Comparison of ENCODE assay signal across 8 mouse cellular contexts in the genomic region with DNA sequence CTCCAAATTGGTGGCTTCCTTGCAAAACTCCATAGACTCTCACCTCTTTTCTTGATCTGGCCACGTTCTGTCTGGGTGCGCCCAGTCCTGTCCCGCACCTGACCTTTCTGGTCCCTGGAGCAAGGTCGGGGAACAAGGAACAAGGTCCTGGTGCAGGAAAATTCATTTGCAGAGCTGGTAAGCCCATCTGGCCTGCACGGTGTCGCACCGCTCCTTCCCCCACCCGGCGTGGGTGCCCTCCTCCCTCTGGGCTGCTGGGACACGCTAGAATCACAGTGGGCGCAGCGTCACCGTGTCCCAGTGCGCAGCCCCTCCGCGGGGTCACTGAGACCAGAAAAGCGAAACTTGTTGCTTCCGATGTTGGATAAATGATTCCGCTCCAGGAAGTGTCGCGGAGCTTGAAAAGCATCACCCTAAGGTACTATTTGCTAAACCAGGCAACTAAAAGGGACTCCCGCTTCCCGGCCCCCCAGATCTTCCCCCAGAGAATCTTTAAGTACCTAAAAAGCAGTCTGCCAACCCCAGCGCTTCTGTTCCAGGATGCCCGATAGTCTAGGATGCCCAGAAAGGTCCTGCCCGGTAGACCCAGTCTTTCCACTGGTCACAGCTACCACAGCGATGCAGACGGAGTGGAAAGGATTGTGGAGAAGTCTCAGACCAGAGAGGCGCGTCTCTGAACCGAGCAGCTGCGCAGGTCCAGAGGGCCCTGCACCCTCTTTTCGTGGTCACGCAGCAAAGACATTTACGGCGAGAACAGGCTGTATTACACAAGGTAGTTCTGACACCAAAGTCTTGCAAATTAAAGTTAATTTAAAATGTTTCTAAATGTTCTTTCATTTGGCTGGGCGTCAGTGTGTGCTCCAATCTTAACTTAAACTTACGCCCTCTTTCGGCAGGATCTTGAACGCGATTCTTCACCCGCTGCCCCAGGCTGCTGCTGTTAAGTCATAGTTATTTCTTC. TPM values are rescaled to one million over a fixed set of nuclear protein-coding genes. Genes with fewer than 3 reads are reported as not detected.
DNase-seq lines count a peak whose midpoint lies in the region; ATAC-seq and TF ChIP-seq lines count a peak whose summit lies in the region.

TSS of gene Npr3 (minus strand) at position 717 of the 961 bp plus-strand sequence.

- peak; percentile 60 for DNase-seq in ES-E14 (ENCODE audit: low read depth, low spot score)
- peak in 1 of 2 experiments; percentile 19 for DNase-seq in adrenal gland, postnatal 4 days (ENCODE audit: low spot score in 2 of 2)
- peak; percentile 57 to 73 for DNase-seq in frontal cortex, postnatal 36 days (ENCODE audit: low spot score in 2 of 2)
- peak; percentile 67 for DNase-seq in hindbrain, embryonic 14.5 days (ENCODE audit: low spot score)
- DNase-seq in left cerebral cortex, adult 2 months (ENCODE audit: extremely low spot score in 1 of 2, low spot score in 2 of 2) = peak in 1 of 2 experiments; percentile 50
- peak; percentile 71 for DNase-seq in lung, postnatal 25 days (ENCODE audit: low spot score)
- peak; percentile 33 to 38 for DNase-seq in right cerebral cortex, postnatal 36 days (ENCODE audit: low spot score in 2 of 2)
- DNase-seq in urinary bladder, postnatal 25 days (ENCODE audit: low spot score) = no peak

- peak; percentile 5; the same call in 1 of the 2 replicates for ATAC-seq in hindbrain, embryonic 14.5 days (ENCODE audit: low FRiP score)

- no peak within 1 kb of the TSS for H3K27ac ChIP-seq in ES-E14 (ENCODE audit: insufficient read depth, low read depth, low read length, poor library complexity, severe bottlenecking)
- no peak within 1 kb of the TSS for H3K27ac ChIP-seq in hindbrain, embryonic 14.5 days
- peak within 1 kb of the TSS; percentile 45; the same call in 1 of the 2 replicates for H3K27ac ChIP-seq in left cerebral cortex, adult 2 months

- in situ Hi-C loops in ES-E14 (cut with MboI; ENCODE audit: low sequenced_read_pairs in 2 of 2, unreplicated experiment in 2 of 2) = no loop called here

- WGBS in hindbrain, embryonic 14.5 days = under 1% methylated on average over 42 of the region's 42 CpGs

- H3K36me3 ChIP-seq in ES-E14 (ENCODE audit: control insufficient read depth, insufficient read depth, low read length, poor library complexity, severe bottlenecking) = no peaks in the 10 kb centered on the region
- H3K36me3 ChIP-seq in hindbrain, embryonic 14.5 days (replicated peaks; ENCODE audit: control insufficient read depth, insufficient read depth) = no peaks in the 10 kb centered on the region

- no peaks in the 10 kb centered on the region for H3K9me3 ChIP-seq in ES-E14 (ENCODE audit: control insufficient read depth, insufficient read depth, low read depth, low read length)
- no peaks in the 10 kb centered on the region for H3K9me3 ChIP-seq in hindbrain, embryonic 14.5 days (ENCODE audit: control insufficient read depth, low read length)

- intact Hi-C loops in left cerebral cortex, adult 2 months (cut with DNase I) = loop anchor here (2.0 kb wide), 3 partner anchors 44 to 500 kb away; no protein-coding TSS in a partner anchor

- peaks cover 0 to 6% of the 10 kb centered on the region in 2 experiments; a peak in 2 of 4 replicates for H3K4me1 ChIP-seq in ES-E14 (ENCODE audit: control insufficient read depth in 2 of 2, insufficient read depth in 2 of 2, low read length in 2 of 2, poor library complexity in 1 of 2)
- H3K4me1 ChIP-seq in hindbrain, embryonic 14.5 days (replicated peaks; ENCODE audit: control insufficient read depth, insufficient read depth, low read length) = peaks cover 27% of the 10 kb centered on the region

- peak within 1 kb of the TSS; percentile 51; the same call in 1 of the 2 replicates for H3K9ac ChIP-seq in ES-E14 (ENCODE audit: insufficient read depth, low read depth, low read length, poor library complexity, severe bottlenecking)
- peak within 1 kb of the TSS; percentile 5; the same call in 1 of the 2 replicates for H3K9ac ChIP-seq in hindbrain, embryonic 14.5 days

- TF ChIP-seq CTCF in left cerebral cortex, adult 2 months (IDR thresholded peaks at IDR 0.05) = peak; percentile 58

- peaks cover 68% of the 10 kb centered on the region for H3K27me3 ChIP-seq in hindbrain, embryonic 14.5 days (ENCODE audit: control insufficient read depth, insufficient read depth, low read length)

- H3K4me3 ChIP-seq in ES-E14 (ENCODE audit: insufficient read depth in 1 of 2, low read depth in 1 of 2, low read length in 2 of 2, poor library complexity in 1 of 2, severe bottlenecking in 1 of 2) = peak within 1 kb of the TSS; percentile 60 to 69
- H3K4me3 ChIP-seq in hindbrain, embryonic 14.5 days (replicated peaks; ENCODE audit: low read length) = peak within 1 kb of the TSS; percentile 48
- H3K4me3 ChIP-seq in left cerebral cortex, adult 2 months = peak within 1 kb of the TSS; percentile 58

- peak within 1 kb of the TSS; percentile 98 for H3K4me2 ChIP-seq in hindbrain, embryonic 14.5 days (replicated peaks)

TF ChIP-seq in ES-E14, 5 proteins besides CTCF, POLR2A, EP300 and RAD21:
- TF ChIP-seq ZC3H11A (IDR thresholded peaks at IDR 0.05; ENCODE audit: borderline replicate concordance, low read depth, low read length) (0 out of 2 replicates have a peak, but pooled peaks have one; percentile 10), MAFK (IDR thresholded peaks at IDR 0.05; ENCODE audit: insufficient read depth, low read depth, low read length) (no peak), HCFC1 (IDR thresholded peaks at IDR 0.05; ENCODE audit: borderline replicate concordance, insufficient read depth, low read length) (no peak)

RNA-seq across cellular contexts. Expression of gene Npr3, which starts in this region (rescaled TPM):
- 3.3 and 3.4 TPM in 2 replicates for total RNA-seq in ES-E14 (2012; rRNA removed)
- total RNA-seq in adrenal gland, postnatal 4 days (2021) = 10 to 100 TPM; 29.2 to 34.6 TPM
- 1.5 and 1.8 TPM in 2 replicates for polyA plus RNA-seq in hindbrain, embryonic 14.5 days (2014; fragmentation: Nextera tagmentation; extraction: Ambion mirVana)
- total RNA-seq in left cerebral cortex, adult 2 months (2021) = 10 to 100 TPM; 14.7 to 17.0 TPM
